Mouse (Mus musculus) embryonic fibroblast, embryonic 13.5 days (primary cell): ENCODE measurements around the gene Ppard.

ENCODE experiments used
- CTCF ChIP-seq: IDR thresholded peaks from 2 replicates; pipeline ENCODE4 v1.5.1; 2011; ENCODE audit warnings: mild to moderate bottlenecking, control low read depth, low read length, moderate library complexity, borderline replicate concordance; ENCODE audit not compliant: insufficient read depth
- POLR2A ChIP-seq: IDR thresholded peaks from 2 replicates; pipeline ENCODE4 v1.6.1; 2011; ENCODE audit warnings: low read depth, mild to moderate bottlenecking, control low read depth, low read length, moderate library complexity

GRCm38 (mm10) chr17:28281866-28282441 lies 49.5 kb downstream of the Ppard start:
- no peak for TF ChIP-seq POLR2A
- TF ChIP-seq CTCF, result no peak
